Mouse (Mus musculus): ENCODE results near the gene Slc31a2.
"Not testable (repeated sequence)": the region's sequence is repeated elsewhere in the genome, so short reads cannot be mapped to it uniquely, and the experiment has no call there.

Gene Slc31a2

DNA sequence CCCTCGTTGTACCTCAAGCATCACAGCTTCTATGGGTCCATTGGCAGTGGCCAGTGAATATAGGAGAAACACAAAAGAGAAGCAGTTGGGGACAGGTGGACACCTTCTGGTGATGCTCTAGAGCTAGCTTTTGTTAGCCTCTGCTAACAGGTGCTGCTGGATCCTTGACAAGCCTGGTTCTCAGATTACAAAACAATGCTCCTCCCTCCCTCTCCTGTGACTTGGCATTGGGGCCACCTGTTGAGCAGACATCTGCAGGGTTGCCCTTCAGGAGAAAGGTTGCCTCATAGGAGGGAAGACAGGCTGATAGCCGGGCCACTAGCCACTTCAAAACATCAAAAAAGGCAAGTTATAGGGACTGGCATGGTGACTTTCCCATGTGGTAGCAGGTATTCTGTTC, at the start of gene Slc31a2:
Slc31a2 (plus strand) TSS at position 287 of the 400 bp plus-strand sequence.
- DNase-seq (ENCODE audit: low spot score in 2 of 2): no peak

DNA sequence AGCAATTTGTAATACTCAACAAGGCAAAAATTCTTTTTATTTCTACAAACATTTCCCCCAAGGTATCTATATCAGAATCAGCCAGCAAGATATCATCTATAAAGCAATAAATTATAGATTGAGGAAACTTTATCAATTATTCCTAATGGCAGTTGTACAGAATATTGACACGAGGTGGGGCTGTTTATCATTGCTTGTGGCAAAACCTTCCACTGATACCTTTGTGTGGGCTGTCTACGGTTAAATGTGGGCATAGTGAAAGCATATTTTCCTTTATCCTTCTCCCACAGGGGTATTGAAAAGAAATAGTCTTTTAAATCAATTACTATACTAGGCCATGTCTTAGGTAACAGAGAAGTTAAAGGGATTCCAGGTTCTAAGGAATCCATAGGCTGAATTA, 48.9 kb upstream of the Slc31a2 start:
- no peak for DNase-seq (ENCODE audit: low spot score in 2 of 2)

DNA sequence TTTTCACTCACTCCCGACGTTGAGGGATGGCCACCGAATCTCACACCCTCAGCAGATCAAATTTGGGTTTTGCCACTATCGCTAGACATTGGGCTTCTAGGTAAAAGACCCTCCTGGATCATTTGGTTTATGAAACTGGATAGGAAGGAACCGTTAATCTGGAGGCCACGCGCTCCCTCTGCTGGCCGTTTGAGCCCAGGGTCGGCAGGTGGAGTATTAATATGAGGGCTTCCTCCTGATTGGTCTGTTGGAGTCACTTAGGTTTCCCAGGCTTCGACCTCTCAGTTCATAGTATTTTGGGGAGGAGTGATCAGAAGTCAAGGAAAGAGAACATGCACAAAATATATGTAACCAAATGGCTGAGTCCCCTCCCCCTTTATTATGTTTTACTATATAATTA, 34.0 kb upstream of the Slc31a2 start:
- peak in 1 of 2 experiments; percentile 45 for DNase-seq (ENCODE audit: low spot score in 2 of 2)

DNA sequence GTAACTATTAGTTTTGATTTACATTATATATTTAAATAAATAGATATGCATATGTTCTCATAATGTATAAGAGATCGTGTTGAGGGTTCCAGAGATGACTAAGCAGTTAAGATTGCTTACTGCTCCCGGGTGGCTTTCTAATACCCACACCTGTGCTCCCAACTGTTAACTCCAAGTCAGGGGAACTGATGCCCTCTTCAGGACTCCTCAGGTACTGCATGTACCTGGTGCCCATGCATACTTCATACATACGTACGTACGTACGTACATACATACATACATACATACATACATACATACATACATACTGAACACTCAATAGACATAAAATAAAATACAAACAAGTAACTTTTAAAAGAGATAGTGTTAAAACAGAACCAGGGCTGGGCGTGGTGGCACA, 32.9 kb upstream of the Slc31a2 start:
- peak in 1 of 2 experiments; percentile 19 for DNase-seq (ENCODE audit: low spot score in 2 of 2)

DNA sequence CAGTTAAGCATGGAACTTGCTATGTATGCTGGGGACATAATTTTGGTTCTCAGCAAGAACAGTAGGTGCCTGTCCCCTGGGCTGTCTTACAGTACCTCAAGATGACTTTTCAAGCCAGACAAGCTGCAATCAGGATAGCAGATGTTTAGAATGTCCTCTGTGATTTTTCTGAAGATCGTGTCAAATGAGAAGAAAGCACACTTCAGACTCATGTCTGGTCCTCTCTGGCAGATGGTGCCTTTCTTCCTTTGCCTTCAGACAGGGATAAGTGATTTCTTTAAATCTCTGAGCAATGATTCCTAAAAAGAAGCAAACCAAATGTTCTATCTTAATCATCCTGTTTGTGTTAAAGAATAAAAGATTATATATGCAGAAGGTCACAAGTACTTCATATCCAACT, 32.2 kb upstream of the Slc31a2 start:
- no peak for DNase-seq (ENCODE audit: low spot score in 2 of 2)

DNA sequence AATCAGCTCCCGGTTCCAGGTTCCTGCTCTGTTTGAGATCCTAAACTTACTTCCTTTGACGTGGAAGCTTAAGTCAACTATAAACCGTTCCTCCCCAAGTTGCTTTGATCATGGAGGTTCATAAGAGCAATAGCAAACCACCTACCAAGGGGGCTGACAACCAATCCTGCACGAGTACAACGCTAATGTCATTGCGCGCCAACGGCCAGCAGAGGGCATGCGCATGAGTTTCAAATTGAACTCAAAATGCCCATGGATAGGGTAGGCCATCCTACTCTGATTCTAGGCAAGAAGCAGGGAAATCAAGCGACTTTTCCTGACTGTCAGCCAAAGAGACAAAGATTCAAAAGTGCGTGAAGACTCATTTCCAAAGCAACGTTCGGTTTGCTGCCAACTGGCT, 31.6 kb upstream of the Slc31a2 start, which contains the start of gene Zfp37:
Zfp37 (minus strand) TSS at position 279 of the 400 bp plus-strand sequence.
- peak in 1 of 2 experiments; percentile 16 for DNase-seq (ENCODE audit: low spot score in 2 of 2)

DNA sequence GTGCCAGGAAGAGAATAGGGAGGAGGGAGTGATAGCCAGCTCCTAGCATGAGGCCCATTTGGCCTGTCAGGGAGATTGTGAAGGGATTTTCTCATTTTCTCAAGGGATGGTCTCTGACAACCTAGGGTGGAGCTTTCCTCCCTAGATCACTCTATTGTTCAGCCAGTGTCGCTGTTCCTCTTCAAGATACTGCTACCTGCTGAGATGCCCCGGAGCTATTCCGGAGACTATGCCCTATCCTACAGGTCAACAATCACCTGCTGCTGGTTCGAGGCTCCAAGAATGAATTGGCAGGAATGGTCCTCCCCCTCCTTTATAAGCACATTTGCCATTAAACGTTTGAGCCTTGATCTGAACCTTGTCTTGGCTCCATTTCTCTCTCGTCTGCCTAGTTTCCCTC, 21.8 kb upstream of the Slc31a2 start:
- no peak for DNase-seq (ENCODE audit: low spot score in 2 of 2)

DNA sequence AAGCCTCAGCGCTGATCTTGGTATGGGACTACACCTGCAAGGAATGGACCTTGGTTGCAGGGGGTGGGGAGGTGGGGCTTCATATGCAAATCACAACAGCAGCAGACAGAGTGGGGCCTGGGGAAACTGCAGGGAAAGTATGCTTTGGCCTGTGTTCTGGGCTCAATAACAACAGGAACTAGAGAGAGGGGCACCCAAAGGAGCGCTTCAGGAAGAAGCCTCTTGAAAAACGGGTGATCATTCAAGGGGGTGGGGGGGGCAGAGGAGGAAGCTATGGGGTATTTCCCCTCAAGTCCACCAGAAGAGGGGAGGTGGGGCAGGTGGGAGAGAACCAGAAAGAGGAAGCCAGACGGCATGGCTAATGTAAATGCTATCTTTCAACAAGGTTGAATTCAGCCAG, 14.0 kb upstream of the Slc31a2 start:
- peak in 1 of 2 experiments; percentile 50 for DNase-seq (ENCODE audit: low spot score in 2 of 2)

DNA sequence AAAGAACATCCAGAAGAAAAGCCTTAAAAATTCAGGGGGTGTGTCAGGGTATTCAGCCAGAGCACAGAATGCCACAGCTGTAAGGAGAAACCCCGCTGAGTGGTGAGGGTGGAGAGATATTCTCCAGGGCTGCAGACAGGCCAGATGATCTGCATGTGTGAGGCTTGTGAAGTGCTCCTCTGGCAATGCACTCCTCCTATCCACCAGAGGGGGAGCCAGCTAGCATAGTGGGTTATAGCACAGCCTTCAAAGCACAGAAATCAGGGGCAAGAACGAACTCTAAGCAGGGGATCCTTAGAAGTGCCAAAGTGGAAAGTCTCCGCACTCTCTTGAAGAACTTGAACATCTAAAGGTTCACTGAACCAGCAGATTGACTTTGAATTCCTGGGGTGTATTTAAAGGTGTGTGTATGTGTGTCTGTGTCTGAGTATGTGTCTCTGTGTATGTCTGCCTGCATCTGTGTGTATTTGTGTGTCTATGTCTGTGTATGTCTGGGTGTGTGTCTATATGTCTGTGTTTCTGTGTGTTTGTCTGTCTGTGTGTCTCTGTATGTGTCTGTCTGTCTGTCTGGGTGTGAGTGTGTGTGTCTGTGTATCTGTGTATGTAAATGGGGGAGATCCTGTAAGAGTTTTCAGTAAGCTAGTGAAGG, 11.3 kb upstream of the Slc31a2 start:
- peak in 1 of 2 experiments; percentile 29 for DNase-seq (ENCODE audit: low spot score in 2 of 2)

DNA sequence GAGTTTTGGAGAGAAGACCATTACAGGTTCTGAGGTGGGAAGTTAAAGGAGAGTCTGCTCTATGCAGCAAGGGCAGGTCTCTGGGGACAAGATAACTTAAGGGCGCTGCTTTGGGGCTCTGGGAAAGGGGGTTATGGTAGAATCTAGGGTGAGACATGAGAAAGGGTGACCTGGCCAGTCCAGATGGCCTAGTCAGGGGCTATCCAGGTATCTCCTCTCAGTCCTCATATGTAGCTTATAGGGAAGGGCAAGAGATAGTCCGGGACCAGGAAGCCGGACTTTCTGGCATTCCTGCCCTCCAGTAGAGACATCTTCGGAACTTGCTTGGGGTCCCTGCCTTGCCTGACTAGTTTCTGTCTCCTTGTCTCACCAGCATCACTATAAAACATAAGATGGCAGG, 10.6 kb upstream of the Slc31a2 start:
- DNase-seq (ENCODE audit: low spot score in 2 of 2): no peak

- no peak for DNase-seq (ENCODE audit: low spot score in 2 of 2)
These were observed 7.8 kb upstream of the Slc31a2 start for GRCm38 (mm10) chr4:62254551-62254950.

GRCm38 (mm10) chr4:62256931-62257330, 5.4 kb upstream of the Slc31a2 start:
- peak in 1 of 2 experiments; percentile 64 for DNase-seq (ENCODE audit: low spot score in 2 of 2)

DNA sequence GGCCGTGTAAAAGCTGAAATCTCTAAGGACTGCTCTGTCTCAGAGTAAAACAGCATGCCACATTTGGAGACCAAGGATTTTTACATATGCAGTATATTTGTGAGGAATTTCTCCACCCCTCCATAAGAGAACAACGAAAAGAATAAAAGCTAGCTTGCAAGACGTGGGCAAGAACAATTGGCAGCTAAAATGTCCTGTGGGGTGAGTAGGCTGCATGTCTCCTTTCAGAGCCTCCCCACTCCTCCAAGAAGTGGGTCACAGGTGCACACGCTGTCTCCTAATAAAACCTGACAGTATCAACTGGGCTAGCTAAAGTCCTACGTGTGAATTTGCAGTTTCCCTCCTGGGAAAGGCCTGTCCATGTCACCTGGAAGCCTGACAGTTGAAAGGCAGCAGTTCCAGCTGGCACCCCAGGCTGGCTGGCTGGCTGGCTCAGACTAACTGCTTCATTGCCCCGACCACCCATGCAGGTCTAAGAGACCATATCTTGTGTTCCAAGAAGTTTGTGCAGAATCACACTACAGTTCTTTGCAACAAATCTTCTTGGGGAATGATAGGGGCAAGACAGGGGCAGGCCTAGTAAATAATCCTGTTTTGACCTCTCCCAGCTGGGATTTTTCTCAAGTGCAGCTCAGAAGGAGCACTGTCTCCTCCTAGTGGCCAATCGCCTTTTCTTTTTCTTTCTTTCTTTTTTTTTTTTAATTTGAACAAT, 927 bp downstream of the Slc31a2 start:
- no peak for DNase-seq (ENCODE audit: low spot score in 2 of 2)

GRCm38 (mm10) chr4:62265154-62265836, 2.9 kb downstream of the Slc31a2 start:
- DNase-seq (ENCODE audit: low spot score in 2 of 2): no peak

- not testable (repeated sequence) for DNase-seq (ENCODE audit: low spot score in 2 of 2)
These were observed 3.7 kb downstream of the Slc31a2 start for GRCm38 (mm10) chr4:62266016-62266415.

DNA sequence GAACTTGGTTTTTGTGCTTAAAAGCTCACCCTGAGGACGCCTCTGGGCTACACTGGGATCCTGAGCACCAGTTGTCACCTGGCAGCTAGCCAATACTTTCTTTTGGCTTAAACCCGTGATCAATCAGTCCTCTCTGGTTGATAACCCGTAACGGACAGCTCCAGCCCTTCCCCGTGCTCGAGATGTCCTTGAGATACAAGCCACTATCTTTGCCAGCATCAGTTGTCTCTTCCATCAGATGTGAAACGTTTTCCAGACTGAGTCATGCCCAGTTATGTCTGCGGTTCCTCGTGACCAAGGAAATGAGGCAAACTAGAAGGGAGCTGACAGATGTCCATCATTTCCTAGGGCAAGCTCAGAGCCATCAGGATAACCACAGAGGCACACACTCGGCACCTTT, 4.7 kb downstream of the Slc31a2 start:
- DNase-seq (ENCODE audit: low spot score in 2 of 2): no peak

DNA sequence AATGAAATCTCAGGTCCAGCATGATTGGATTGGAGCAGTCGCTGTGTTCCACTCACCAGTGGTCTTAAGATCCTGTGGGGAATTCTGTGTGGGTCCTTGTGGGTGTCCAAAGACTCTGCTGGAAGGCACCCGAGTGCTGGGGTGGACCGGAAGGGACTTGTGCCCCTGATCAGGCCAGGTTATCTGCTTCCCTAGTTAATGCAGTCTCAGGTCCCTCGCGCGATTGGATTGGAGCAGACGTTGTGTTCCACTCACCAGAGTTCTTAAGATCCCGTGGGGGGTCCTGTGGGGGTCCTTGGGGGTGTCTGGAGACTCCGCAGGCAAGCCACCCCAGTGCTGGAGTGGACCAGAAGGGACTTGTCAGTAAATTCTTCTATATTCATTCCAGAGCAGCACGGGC, 10.3 kb downstream of the Slc31a2 start:
- peak in 1 of 2 experiments; percentile 9 for DNase-seq (ENCODE audit: low spot score in 2 of 2)

DNA sequence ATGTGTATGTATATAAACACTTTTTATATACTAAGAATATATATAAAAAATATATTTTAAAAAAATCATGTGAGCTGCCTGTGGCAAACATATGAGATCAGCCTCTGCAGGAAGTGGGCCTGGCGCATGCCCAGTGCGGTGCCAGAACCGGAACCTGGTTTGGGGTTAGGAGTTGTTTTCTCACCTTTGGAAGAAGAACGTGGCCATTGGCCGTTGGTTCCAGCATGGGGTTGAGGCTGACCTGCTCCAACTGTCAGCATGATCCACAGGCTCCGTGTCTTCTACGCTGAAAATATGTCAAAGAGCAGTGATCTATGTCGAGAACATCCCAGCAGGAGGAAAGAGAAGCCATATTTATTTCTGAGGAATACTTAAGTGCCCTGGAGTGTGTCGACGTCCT, 11.6 kb downstream of the Slc31a2 start:
- peak in 1 of 2 experiments; percentile 4 for DNase-seq (ENCODE audit: low spot score in 2 of 2)

- peak in 1 of 2 experiments; percentile 9 for DNase-seq (ENCODE audit: low spot score in 2 of 2)
These were observed 12.6 kb downstream of the Slc31a2 start for GRCm38 (mm10) chr4:62274841-62275536.

DNA sequence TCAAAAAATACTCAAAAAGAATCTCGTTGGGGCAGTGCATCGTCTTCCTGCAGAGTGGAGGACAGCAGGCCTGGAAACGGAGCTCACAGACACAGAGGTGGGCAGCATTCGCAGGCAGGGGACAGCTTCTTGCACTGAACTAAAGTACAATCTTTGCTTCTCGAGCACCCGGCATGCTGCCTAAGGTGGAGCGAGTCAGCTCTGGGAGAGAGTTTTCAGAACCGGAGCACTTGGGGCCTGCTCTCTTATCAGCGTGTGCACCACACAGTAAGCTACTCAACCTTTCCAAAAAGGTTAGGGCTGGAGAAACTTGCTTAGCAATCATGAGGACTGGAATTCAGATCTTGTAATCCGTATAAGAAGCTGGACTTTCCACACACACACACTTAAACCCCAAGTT, 14.3 kb downstream of the Slc31a2 start:
- DNase-seq (ENCODE audit: low spot score in 2 of 2): peak in 1 of 2 experiments; percentile 7

DNA sequence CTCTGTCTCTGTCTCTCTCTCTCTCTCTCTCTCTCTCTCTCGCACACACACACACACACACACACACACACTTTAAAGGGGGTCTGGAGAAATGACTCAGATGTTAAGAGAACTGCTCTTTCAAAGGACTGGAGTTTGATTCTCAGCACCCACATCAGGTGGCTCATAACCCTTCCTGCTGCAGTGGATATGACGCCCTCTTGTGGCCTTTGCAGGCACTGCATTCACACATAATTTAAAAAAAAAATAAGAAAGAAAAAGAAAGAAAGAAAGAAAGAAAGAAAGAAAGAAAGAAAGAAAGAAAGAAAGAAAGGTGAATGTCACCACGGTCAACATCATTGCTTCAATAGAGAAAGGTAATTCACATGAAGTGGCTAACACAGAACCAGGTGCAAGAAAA, 14.9 kb downstream of the Slc31a2 start:
- peak in 1 of 2 experiments; percentile 6 for DNase-seq (ENCODE audit: low spot score in 2 of 2)

DNA sequence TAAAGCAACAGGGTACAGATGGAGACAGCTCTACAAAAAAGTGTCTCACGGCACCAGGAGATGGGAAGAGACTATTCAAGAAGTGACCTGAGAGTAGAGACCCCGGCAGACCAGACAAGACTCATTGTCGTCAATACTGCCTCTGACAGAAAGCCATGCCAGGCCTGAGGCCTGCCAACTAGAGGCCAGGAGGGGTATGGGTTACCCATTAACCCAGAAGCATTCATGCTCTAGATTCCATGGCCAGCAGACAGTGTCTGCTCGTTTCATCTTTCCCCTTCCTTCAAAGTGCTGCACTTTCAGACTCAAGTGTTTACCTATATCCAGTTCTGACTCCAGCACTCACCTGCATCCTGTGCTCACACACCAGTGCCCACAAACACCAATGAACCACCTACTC, 15.7 kb downstream of the Slc31a2 start:
- peak in 1 of 2 experiments; percentile 2 for DNase-seq (ENCODE audit: low spot score in 2 of 2)
